Mouse (Mus musculus) mature B cell (primary cell): ENCODE measurements around the gene Apol10a.
"Not testable (repeated sequence)": the region's sequence is repeated elsewhere in the genome, so short reads cannot be mapped to it uniquely, and the experiment has no call there.

Experiments
- in situ Hi-C: fragments of 300-500 bp; cut with MboI; formaldehyde crosslinking; loops from 2 replicates; pipeline ENCODE4 v1.14.3; 2019

The Apol10a gene

DNA sequence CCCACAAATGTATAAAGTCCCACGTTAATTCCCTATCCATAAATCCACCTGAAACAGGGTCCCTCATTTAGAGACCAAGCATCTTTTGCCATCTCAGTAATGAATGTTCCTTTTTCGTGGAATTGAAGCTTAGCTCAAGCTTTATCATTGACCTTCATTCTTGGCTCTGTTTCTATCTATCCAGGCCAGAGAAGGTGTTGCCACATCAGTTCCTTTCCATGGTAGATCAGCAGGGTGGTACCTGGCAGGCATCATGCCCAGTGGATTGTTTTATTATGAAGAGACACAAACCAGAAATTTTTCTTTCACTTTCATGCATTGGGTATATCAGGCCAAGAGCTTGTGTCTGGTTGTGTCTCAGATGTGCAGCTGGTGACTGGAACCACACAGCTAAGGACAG lies at the start of gene Apol10a:
Gene Apol10a (plus strand): TSS at position 355 of the 400 bp plus-strand sequence.
- in situ Hi-C loops, result not testable (repeated sequence)

DNA sequence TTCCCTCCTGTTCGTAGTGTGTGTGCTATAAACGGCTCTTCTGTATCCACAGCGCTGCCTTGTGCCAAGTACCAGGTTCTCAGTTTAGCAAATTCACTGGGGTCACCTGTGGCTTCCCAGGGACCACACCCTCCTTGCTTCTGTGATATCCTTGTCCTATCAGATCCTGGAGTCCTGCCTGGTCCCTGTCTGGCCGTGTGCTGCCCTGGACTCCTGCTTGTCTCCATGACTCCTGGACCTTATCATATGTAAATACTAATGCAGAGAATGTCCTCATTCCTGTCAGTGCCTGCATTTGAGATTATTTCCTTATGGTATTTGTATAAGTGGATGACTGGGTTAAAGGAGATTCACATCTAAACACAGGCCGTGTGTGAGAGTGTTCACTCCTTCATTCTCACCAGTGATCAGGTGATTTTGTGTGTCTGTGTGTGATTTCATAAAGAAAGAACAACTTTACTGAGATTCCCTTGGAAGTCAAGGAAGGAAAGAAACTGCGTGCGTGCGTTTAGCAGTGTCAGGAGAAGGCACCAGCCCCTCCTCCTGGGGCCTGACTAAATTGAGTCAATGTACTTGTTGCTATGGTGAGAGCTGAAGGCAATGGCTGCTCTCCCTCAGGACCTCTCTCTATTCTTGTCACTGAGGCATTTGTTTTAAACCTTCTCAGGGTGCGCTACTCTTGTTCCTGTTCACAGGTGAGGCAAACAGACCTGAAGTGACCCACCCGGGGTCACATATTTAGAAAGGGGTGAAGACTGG lies 48.0 kb upstream of the Apol10a start:
- in situ Hi-C loops, result not testable (repeated sequence)

DNA sequence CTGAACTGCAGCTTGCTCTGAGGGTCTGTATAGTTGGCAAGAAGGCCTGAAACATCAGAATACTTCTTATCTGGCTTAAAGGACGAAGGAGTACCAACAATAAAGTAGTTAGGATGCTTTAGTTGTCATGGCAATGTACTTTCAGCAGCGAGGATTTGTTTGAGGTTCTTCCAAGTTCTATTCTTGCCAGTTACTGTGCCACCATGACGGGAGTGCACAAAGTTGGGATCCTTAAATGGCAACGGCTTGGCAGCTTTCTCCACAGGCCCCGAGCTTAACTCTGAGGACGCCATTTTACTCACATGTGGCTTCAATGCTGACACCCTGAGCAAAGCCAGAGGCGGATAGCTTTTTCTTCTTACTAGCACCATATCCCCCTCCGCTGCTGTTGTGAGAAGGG lies 32.1 kb upstream of the Apol10a start:
- in situ Hi-C loops, result not testable (repeated sequence)

DNA sequence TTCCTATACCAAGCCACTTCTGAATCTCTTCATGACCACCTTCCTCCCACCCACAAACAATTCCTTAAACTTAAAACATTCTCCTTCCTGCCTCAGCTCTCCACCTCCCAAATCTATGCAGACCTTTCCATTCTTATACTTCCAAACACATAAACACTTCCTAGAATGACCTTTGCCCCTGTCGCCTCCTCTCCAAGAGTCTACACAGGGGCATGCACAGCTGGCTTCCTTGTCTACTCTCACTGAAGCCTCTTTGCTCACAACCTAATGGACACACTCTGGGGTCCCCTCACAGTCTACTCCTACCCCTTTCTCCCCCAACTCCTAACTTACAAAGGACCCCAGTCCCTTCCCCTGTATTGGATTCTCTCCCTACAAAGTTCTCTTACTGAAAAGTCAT lies 31.2 kb upstream of the Apol10a start:
- in situ Hi-C loops, result not testable (repeated sequence)

DNA sequence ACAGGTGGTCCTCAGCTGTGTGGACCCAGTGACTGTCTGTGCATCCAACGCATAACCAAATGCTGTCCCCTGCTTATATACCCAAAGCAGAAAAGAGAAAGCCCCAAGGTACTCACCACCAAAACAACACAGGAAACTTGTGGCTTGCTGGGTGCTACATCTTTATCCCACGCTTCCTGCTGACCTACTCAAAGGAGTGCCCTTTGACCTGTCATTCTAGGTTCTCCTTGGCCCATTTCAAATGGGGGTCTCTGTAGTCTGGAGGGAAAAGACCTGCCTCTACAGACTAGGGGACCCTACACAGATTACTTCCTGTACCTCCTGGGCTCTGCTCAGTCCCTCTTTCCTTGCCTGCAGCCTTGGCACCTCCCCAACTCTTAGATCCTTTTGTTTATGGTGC lies 29.5 kb upstream of the Apol10a start, which contains the start of gene Apol7b:
Gene Apol7b (minus strand): TSS at position 101 of the 400 bp plus-strand sequence.
- in situ Hi-C loops, result not testable (repeated sequence)

DNA sequence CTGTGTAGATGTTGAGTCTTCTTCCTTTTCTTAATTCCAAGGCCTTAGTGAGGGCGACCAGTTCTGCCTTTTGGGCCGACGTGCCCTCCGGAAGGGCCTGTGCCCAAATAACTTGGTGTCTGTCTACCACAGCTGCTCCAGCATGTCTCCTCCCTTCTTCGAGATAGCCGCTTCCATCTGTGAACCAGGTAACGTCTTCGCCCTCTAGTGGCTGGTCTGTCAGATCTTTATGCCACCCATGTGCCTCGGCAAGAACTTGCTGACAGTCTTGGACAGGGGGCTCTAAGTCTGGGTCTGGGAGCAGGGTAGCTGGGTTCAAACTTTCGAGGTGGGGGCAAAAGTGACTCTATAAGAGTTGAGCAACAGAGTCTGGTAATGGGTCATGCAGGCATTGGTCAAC lies 26.9 kb upstream of the Apol10a start:
- in situ Hi-C loops, result not testable (repeated sequence)

DNA sequence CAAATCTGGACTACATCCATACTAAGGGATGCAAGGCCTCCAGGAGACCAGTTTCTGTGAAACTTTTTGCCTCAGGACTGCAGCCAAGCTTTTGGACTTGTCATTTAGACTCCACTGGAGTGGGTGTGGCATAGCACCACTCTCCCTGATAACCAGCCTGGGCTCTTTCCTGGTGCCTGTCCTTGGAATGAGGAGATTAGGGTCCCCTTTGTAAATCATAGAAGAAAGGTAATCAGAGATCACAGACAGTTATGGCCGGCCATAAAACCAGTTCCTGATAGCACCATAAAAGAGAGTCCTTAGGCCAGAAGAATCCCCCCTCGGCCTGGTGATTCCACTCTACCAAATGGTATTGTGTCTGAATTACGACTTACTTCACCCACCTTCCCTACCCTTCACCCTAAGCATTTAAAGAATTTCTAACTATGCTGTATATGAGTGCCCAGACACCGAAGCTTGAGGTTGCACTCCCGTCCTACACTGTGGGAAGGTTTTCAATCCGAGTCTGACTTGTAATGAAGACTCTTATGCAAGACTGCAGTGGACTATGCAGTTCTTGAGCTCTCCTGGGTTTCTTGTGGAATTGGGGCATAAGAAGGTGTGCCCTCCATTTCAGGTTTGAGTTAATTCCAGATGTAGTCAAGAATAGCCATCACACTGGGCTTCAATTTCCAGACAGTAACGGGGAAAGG lies 2.0 kb upstream of the Apol10a start:
- in situ Hi-C loops, result not testable (repeated sequence)

DNA sequence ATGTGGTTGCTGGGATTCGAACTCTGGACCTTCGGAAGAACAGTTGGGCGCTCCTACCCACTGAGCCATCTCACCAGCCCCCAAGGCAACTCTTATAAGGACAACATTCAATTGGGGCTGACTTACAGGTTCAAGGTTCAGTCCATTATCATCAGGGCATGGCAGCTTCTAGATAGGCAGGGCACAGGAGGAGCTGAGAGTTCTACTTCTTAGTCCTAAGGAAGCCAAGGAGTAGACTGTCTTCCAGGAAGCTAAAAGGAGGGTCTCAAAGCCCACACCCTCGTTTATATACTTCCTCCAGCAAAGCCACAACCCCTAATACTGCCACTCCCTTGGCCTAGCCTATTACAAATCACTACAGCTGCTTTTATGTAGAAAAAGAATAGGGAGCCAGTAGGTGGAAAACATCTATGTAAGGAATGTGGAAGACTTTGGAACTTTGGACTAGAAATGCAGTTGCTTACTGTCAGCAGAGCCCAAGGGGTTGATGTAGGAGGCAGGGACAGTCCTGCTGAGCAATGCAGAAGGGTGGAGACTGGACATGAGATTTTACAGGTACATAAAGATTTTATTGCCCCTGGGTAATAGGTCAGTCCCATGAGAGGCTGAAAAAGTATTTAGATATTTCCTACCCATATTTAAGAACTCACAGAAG lies 5.4 kb downstream of the Apol10a start:
- in situ Hi-C loops, result no loop called here

DNA sequence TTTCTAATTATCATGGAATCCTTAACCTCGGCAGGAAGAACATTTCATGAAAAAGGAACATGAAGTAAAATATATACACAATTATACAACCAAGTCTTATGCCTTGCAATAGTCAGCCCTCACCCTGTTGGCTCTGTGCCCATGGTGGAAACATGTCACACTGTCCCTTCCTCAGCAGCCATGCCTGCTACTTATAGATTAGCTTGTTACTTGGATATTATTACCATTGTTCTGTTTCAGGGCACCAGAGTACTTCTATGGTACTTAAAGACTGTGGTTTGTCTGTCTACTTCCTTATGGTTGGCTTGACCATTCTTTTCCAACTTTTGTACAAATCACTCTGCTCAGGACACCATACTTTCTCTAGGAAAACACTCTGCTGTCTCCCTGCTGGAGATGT lies 16.3 kb downstream of the Apol10a start:
- in situ Hi-C loops, result not testable (repeated sequence)

DNA sequence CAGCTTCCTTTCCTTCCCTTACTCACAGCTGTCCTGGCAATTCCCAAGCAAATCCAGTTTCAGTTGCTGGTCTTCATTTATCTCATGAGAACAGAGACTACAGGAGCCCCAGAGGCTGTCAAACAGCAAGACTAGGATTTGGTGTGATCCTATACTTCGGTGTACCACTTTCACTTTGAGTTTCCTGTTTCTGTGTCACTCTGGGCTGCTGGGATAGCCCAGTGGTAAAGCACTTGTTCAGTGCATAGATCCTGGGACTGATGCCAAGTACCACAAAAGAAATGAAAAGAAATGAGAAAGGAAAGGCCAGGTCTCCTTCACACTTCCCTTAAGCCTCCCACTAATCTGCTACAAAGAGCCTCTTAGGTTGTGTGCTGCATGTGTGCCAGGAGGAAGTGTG lies 17.8 kb downstream of the Apol10a start:
- in situ Hi-C loops, result not testable (repeated sequence)

DNA sequence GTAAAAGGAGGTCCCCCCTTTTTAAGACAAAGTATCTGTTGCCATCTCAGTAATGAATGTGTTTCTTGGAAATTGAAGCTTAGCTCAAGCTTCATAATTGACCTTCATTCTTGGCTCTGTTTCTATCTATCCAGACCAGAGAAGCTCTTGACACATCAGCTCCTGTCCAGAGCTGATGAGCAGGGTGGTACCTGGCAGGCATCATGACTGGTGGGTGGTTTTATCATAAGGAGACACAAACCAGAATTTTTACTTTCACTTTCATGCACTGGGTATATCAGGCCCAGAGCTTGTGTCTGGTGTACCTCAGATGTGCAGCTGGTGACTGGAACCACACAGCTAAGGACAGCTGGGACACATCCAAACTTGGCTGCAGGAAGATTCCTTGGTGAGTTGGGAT lies 31.1 kb downstream of the Apol10a start, which contains the start of gene Apol11a:
Gene Apol11a (plus strand): TSS at position 306 of the 400 bp plus-strand sequence.
- in situ Hi-C loops, result not testable (repeated sequence)

DNA sequence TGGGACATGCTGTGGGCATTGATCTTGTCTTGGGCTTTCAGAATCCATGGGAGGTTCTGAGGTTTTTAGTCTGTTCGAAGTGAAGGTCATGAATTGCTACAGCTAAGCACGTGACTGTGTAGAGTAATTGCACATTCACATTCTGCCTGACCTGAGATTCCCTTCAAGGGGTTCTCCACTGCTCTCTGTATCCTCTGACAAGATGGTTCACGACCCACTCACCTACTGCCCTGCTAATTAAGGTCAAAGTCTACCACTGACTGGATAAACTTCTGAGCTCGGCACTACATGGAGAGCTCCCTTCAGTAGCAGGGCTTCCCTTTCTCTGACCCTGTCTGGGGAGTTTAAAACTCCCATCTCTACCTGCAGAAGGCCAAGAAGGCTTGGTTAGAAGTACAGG lies 43.7 kb downstream of the Apol10a start:
- in situ Hi-C loops, result not testable (repeated sequence)

DNA sequence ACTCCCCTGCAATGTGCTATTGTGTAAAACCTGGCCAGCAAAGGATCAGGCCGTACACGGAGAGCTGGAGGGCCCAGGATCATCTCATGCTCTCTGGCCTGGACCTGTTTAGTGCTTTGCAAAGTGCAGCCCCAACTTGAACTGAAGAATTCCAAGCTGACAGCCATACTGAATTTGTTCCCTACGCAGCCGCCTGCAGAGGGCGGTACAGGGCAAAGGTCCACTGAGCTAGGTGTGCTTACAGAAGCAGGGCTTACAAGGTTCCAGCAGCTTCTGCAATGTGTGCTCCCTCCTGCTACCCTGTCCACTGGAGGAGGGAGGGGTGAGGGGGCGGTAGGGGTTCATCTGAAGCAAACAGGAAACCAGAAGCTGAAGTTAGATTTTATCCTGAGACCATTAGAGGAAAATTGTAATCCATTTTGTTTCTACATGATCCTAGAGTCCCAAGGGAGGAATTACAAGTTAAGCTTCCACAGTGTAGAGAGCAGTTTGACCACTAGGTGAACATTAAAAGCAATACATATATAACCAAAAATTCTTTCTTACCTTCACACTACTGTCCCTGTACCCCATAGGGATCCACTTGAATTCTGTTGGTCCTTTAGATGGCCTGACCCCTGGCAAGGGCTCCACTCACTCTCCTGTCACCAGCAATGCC lies 46.5 kb downstream of the Apol10a start:
- in situ Hi-C loops, result not testable (repeated sequence)

DNA sequence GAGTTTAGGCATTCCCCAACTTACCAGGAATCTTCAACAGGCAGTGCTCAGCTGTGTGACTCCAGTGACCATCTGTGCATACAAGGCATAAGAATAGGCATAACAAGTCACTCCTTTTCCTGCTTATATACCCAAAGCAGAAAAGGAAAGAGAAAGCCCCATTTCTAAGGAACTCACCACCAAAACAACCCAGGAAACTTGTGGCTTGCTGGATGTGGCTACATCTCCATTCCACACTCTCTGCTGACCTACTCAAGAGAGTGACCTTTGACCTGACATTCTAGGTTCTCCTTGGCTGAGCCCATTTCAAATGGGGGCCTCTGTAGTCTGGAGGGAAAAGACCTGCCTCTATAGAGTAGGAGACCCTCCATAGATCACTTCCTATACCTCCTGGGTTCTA lies 56.4 kb downstream of the Apol10a start, which contains the start of gene Apol7c:
Gene Apol7c (minus strand): TSS at position 101 of the 400 bp plus-strand sequence.
- in situ Hi-C loops, result no loop called here

DNA sequence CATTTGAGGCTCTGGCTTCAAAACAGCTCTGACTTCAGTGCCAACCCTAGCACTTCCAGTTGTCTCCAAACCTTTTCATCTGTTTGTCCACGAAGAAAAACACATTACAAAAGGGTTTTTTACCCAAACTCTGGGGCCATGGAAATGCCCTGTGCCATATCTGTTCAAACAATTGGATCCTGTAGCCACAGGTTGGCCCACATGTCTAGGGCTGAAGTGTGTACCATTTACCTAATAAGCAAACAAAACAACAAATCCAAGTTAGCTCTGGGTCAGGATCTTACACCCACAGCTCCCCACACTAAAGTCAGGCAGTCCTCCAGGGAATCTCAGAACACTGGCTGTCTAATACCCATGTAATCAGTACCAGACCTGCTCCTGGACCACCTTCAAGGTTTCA lies 62.4 kb downstream of the Apol10a start:
- in situ Hi-C loops, result not testable (repeated sequence)
